14 mouse cellular contexts compared by ENCODE assay signal in genomic region chr4:100128026-100128922, GRCm38 (mm10). TPM values are rescaled to one million over a fixed set of nuclear protein-coding genes. Genes with fewer than 3 reads are reported as not detected.
DNase-seq lines count a peak whose midpoint lies in the region; ATAC-seq lines count a peak whose summit lies in the region.
"Had no signal": no experiment of that assay in that cellular context is flagged by ENCODE, and none has a peak within 500 bp of the region (broad histone marks: within the 10 kb centered on the region; RNA-seq: fewer than 3 reads in every experiment).

No protein-coding gene starts in this region.

- H3K4me1 ChIP-seq in hindbrain, embryonic 15.5 days (replicated peaks) = peaks cover 10% of the 10 kb centered on the region
- peaks cover 6% of the 10 kb centered on the region for H3K4me1 ChIP-seq in hindbrain, embryonic 13.5 days (replicated peaks)
- peaks cover 57% of the 10 kb centered on the region for H3K4me1 ChIP-seq in lung, embryonic 15.5 days

- H3K4me2 ChIP-seq in hindbrain, embryonic 15.5 days = no peak overlapping the region
- H3K4me2 ChIP-seq in hindbrain, embryonic 13.5 days = no peak overlapping the region
- H3K4me2 ChIP-seq in lung, embryonic 15.5 days = no peak overlapping the region
- H3K4me2 ChIP-seq: limb, embryonic 12.5 days had no signal

- H3K27me3 ChIP-seq in hindbrain, embryonic 15.5 days = no peaks in the 10 kb centered on the region
- H3K27me3 ChIP-seq in hindbrain, embryonic 13.5 days = no peaks in the 10 kb centered on the region
- H3K27me3 ChIP-seq in lung, embryonic 15.5 days = no peaks in the 10 kb centered on the region

- DNase-seq in lung, postnatal 36 days = no peak
- DNase-seq in cerebellum, adult 11-12 months = peak; percentile 77
- peak; percentile 28 to 50 for DNase-seq in cerebellum, postnatal 36 days
- DNase-seq in urinary bladder, postnatal 36 days (ENCODE audit: low spot score in 2 of 2) = no peak
- DNase-seq in thymus, postnatal 0 days (ENCODE audit: low spot score) = no peak
- DNase-seq: liver, postnatal 0 days; right cerebral cortex, postnatal 4 days; thymus, adult 2 months had no signal

- no peak overlapping the region for H3K27ac ChIP-seq in hindbrain, embryonic 15.5 days (replicated peaks)
- no peak overlapping the region for H3K27ac ChIP-seq in hindbrain, embryonic 13.5 days
- H3K27ac ChIP-seq in lung, embryonic 15.5 days = peak overlapping the region; percentile 75
- H3K27ac ChIP-seq: limb, embryonic 12.5 days had no signal

- H3K4me3 ChIP-seq in hindbrain, embryonic 15.5 days = no peak overlapping the region
- no peak overlapping the region for H3K4me3 ChIP-seq in hindbrain, embryonic 13.5 days
- H3K4me3 ChIP-seq in lung, embryonic 15.5 days = no peak overlapping the region
- H3K4me3 ChIP-seq: limb, embryonic 12.5 days had no signal

- no peaks in the 10 kb centered on the region for H3K9me3 ChIP-seq in hindbrain, embryonic 15.5 days
- no peaks in the 10 kb centered on the region for H3K9me3 ChIP-seq in hindbrain, embryonic 13.5 days
- H3K9me3 ChIP-seq in lung, embryonic 15.5 days = no peaks in the 10 kb centered on the region
- H3K9me3 ChIP-seq: limb, embryonic 12.5 days had no signal

- no peaks in the 10 kb centered on the region for H3K36me3 ChIP-seq in hindbrain, embryonic 15.5 days
- H3K36me3 ChIP-seq in hindbrain, embryonic 13.5 days = no peaks in the 10 kb centered on the region
- H3K36me3 ChIP-seq in lung, embryonic 15.5 days = no peaks in the 10 kb centered on the region
- H3K36me3 ChIP-seq: limb, embryonic 12.5 days had no signal

- 84% methylated on average over 12 of the region's 12 CpGs for WGBS in hindbrain, embryonic 15.5 days
- 83% methylated on average over 12 of the region's 12 CpGs for WGBS in hindbrain, embryonic 13.5 days
- 76% methylated on average over 12 of the region's 12 CpGs for WGBS in lung, embryonic 15.5 days

- H3K9ac ChIP-seq in hindbrain, embryonic 15.5 days = no peak overlapping the region
- no peak overlapping the region for H3K9ac ChIP-seq in hindbrain, embryonic 13.5 days
- H3K9ac ChIP-seq in lung, embryonic 15.5 days = no peak overlapping the region
- H3K9ac ChIP-seq: limb, embryonic 12.5 days; liver, postnatal 0 days had no signal

- ATAC-seq in hindbrain, embryonic 15.5 days (ENCODE audit: low FRiP score, low read depth) = peak; percentile 30; the same call in 1 of the 2 replicates
- no peak for ATAC-seq in hindbrain, embryonic 13.5 days (ENCODE audit: low FRiP score)
- no peak; the same call in 1 of the 2 replicates for ATAC-seq in lung, embryonic 15.5 days (ENCODE audit: borderline replicate concordance, extremely low read depth, low FRiP score, low TSS enrichment)
- ATAC-seq: forebrain, embryonic 16.5 days; intestine, embryonic 16.5 days; liver, postnatal 0 days had no signal

RNA-seq across cellular contexts. Expression of gene Ror1, which starts 32.7 kb away (rescaled TPM):
- polyA plus RNA-seq in hindbrain, embryonic 15.5 days (2015; fragmentation: Nextera tagmentation; extraction: Ambion mirVana) = 1.6 and 1.9 TPM in 2 replicates
- 1.9 and 2.0 TPM in 2 replicates for polyA plus RNA-seq in hindbrain, embryonic 13.5 days (2015; fragmentation: Nextera tagmentation; extraction: Ambion mirVana)
- 15.8 and 16.7 TPM in 2 replicates for polyA plus RNA-seq in lung, embryonic 15.5 days (2015; fragmentation: Nextera tagmentation; extraction: Ambion mirVana)
- 2.2 and 2.6 TPM in 2 replicates for polyA plus RNA-seq in thymus, postnatal 0 days (2015; fragmentation: Nextera tagmentation; extraction: Ambion mirVana)

Comparison
In these comparisons a context has a peak if more than half of its experiments do, and no peak if none do; other contexts are left out.
1. DNase-seq: peak in cerebellum, adult 11-12 months (single experiment) and cerebellum, postnatal 36 days (2 of 2); none in lung, postnatal 36 days (single experiment), urinary bladder, postnatal 36 days (0 of 2) and thymus, postnatal 0 days (single experiment).